Mouse (Mus musculus) neutrophil, adult 59 days (primary cell): ENCODE results near the gene Reg1. TPM values are rescaled to one million over a fixed set of nuclear protein-coding genes. Genes with fewer than 3 reads are reported as not detected.

ENCODE experiments used
- total RNA-seq, 2 experiments: library from RNA; stranded (reverse); gene quantifications; 1 replicate in 1 of 2; 2 replicates in 1 of 2; pipeline ENCODE4 v1.2.4; 2023

Reg1 gene
- total RNA-seq, result not detected

DNA sequence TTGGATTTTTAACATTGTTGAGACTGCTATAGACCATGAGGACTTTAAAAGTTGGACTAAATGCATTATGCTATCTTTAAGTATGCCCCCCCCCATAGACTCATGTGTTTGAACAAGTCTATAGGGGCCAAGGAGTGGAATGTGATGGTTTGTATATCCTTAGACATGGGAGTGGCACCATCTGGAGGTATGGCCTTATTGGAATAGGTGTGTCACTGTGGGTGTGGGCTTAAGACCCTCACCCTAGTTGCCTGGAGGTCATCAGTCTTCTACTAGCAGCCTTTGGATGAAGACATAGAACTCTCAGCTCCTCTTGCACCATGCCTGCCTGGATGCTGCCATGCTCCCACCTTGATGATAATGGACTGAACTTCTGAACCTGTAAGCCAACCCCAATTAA, at the start of gene Reg1:
TSS of gene Reg1 (plus strand) at position 301 of the 400 bp plus-strand sequence.

DNA sequence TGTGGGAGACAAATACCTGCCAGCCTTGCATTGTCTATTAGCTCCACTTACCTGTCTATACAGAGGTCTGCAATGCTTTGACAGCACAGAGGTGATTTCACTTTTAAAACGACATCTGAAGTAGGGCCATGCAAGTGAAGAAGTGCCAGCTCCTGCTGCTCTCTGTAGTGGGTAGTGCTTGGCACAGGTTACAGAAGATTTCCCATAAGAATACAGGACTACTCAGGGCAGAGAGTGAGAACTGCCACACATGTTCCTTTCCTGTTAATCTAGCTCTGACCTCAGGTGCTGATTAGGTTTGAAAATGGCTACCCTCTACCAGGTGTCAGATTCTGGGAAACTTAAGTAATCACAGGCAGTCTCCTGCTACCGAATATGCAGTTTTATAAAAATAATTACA, 43.7 kb upstream of the Reg1 start, which contains the start of gene Reg3d:
TSS of gene Reg3d (minus strand) at position 101 of the 400 bp plus-strand sequence.

DNA sequence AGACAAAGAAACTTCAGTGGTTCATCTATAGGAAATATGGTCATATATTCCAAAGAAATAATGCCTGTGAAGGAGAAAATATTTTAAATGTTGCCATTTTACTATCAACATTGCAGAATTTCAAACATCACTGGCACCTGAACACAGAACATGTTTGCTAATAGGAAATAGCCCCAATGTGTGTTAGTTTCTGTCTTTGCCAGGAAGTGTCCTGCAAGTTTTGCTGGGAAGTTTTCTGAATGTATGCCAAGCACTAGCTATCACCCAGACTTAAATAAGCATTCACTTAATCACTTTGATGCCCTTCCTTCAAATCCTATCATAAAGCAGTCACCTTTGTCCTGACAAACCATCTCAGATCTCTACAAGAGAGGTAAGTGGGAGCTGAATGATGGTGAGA, 42.1 kb upstream of the Reg1 start, which contains the start of gene Reg3a:
TSS of gene Reg3a (plus strand) at position 301 of the 400 bp plus-strand sequence.

DNA sequence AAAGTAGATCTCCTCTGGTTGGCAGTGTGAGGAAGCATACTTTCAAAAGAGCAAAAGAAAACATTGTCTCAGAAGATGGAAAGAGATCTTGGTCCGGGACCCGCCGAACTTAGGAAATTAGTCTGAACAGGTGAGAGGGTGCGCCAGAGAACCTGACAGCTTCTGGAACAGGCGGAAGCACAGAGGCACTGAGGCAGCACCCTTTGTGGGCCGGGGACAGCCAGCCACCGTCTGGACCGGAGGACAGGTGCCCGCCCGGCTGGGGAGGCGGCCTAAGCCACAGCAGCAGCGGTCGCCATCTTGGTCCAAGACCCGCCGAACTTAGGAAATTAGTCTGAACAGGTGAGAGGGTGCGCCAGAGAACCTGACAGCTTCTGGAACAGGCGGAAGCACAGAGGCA, 27.2 kb upstream of the Reg1 start, which contains the start of gene Reg2:
TSS of gene Reg2 (plus strand) at position 301 of the 400 bp plus-strand sequence.

DNA sequence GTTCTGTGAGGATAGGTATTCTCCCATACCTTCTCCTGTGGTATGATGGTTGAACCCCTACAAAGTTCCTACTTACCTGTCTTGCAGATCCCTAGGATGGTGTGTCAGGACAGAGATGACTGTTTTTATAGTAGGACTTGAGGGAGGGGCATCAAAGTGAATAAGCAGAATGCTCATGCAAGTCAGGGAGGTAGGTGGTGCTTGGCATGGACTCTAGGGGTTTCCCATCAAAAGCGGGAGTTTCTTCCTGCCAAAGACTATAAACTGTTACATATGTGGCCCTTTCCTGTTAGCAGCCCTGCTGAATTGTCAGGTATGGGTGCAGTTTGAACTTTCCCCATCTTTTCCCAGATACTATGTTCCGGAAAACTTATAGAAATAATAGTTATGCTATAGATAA, 46.3 kb downstream of the Reg1 start, which contains the start of gene Reg3g:
TSS of gene Reg3g (minus strand) at position 101 of the 400 bp plus-strand sequence.

Other genes with a start within 250 kb of the Reg1 start
- gene Reg3b, start 52.1 kb upstream of the Reg1 start, total RNA-seq, result not detected
- gene Reg3d, start 43.8 kb upstream of the Reg1 start, total RNA-seq, result not detected
- not detected for gene Reg3a, start 42.0 kb upstream of the Reg1 start, total RNA-seq
- not detected for gene Reg2, start 27.1 kb upstream of the Reg1 start, total RNA-seq
- gene Reg3g, start 46.2 kb downstream of the Reg1 start, total RNA-seq, result not detected